Mouse (Mus musculus) limb, embryonic 12.5 days (tissue): ENCODE measurements around the gene Ptpn3. TPM values are rescaled to one million over a fixed set of nuclear protein-coding genes. Genes with fewer than 3 reads are reported as not detected.

Source experiments
- ATAC-seq: fragments of 200-750 bp; cut with Nextera tagmentation; 2 replicates; pipeline ENCODE4 v1.8.0; 2017; ENCODE audit warnings: low read depth, moderate TSS enrichment; ENCODE audit not compliant: insufficient number of reproducible peaks, insufficient read depth, low FRiP score, low TSS enrichment
- H3K27ac ChIP-seq: fragments of 300-500 bp; sonication (generic); 2 replicates; pipeline ENCODE4 v1.5.1; 2016; ENCODE audit warnings: mild to moderate bottlenecking, moderate library complexity
- H3K27me3 ChIP-seq: fragments of 300-500 bp; sonication (generic); 2 replicates; pipeline ENCODE4 v1.6.1; 2016; ENCODE audit warnings: mild to moderate bottlenecking, moderate library complexity
- H3K36me3 ChIP-seq: fragments of 300-500 bp; sonication (generic); 2 replicates; pipeline ENCODE4 v1.6.1; 2016; ENCODE audit warnings: mild to moderate bottlenecking, moderate library complexity
- H3K4me1 ChIP-seq: fragments of 300-500 bp; sonication (generic); replicated peaks from 2 replicates; pipeline ENCODE4 v1.6.1; 2016
- H3K4me2 ChIP-seq: fragments of 300-500 bp; sonication (generic); 2 replicates; pipeline ENCODE4 v1.6.1; 2016; ENCODE audit warnings: mild to moderate bottlenecking, moderate library complexity
- H3K4me3 ChIP-seq: fragments of 300-500 bp; sonication (generic); replicated peaks from 2 replicates; pipeline ENCODE4 v1.5.1; 2016; ENCODE audit warnings: mild to moderate bottlenecking
- H3K9ac ChIP-seq: fragments of 300-500 bp; sonication (generic); replicated peaks from 2 replicates; pipeline ENCODE4 v1.6.1; 2016; ENCODE audit warnings: mild to moderate bottlenecking, moderate library complexity
- H3K9me3 ChIP-seq: fragments of 300-500 bp; sonication (generic); 2 replicates; pipeline ENCODE4 v1.6.1; 2016; ENCODE audit warnings: mild to moderate bottlenecking, moderate library complexity
- WGBS: fragments of 180-500 bp; shearing (Covaris S2); methylation state at CpG from one replicate; pipeline ENCODE4 v1.1.7; 2016; 5-methylcytosine and 5-hydroxymethylcytosine counted together
- polyA plus RNA-seq: library from polyadenylated mRNA; unstranded; fragments of >200 nt; fragmentation: Nextera tagmentation; extraction: Ambion mirVana; gene quantifications from 2 replicates; pipeline ENCODE4 v1.2.1, GENCODE M21; 2016

Gene Ptpn3
- polyA plus RNA-seq, 1 experiment from 2014 or later, result 2.9 TPM

DNA sequence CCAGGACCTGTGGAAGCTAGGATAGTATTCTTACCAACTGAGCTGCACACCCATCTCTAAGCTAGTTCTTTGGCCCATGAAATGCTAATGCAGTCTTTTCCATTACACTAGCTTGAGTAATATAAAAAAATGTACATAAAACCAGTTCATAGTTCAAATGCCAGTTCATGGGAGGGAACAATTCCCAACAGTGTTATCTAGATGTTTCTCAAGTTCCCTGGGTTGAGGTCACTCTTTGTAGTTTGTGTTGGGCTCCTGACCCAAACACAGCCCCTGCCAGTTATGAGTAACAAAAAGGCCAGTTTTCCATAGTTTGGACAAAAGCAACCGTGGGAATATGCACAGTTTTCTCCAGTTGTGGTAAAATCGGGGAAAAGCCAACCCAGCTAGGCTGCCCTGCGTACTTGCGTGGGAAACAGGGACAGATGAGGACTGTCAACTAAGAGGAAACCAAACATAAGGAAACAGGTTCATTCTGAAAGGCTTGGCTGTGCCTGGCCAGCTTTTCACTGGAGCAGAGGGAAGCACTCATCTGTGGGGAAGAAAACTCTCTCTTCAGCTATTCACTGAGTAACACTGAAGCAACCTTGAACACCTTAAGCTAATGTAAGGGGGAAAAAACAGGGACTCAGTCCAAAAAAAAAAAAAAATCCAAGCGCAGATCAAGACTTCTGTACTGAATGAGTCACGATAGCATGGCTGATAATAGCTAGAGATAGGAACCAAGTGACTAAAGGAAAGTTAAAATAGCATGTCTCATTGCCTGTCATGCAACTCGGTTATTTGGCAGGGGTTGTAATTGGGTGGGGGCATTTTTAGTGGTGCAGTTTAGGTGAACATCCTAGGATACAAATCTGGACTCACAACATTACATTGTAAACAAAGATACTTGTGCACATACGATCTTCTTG, 10.9 kb upstream of the Ptpn3 start:
- Histone ChIP-seq H3K9ac (no peak overlapping the region), H3K4me3 (no peak overlapping the region), H3K4me2 (no peak overlapping the region), H3K9me3 (no peaks in the 10 kb centered on the region), H3K27ac (no peak overlapping the region), H3K27me3 (peaks cover 3% of the 10 kb centered on the region; the same call in 1 of the 2 replicates), H3K36me3 (no peaks in the 10 kb centered on the region), H3K4me1 (0 out of 2 replicates have a peak, but pooled peaks cover 4% of the 10 kb centered on the region)
- ATAC-seq, result no peak
- WGBS, result 81% methylated on average over 8 of the region's 8 CpGs

DNA sequence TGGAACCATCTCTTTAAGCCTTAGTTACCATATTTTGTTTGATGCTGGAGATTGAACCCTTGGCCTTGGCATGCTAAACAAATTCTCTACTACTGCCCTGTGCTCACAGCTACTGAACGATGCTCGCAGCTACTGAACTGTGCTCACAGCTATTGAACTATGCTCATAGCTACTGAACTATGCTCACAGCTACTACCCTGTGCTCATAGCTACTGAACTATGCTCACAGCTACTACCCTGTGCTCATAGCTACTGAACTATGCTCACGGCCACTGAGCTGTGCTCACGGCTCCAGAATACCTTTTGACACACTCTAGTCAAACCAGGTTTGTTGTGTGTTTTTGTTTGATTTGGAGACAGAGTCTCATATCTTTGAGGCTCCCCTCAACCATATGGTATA, 10.1 kb upstream of the Ptpn3 start:
- Histone ChIP-seq H3K36me3 (no peaks in the 10 kb centered on the region), H3K27ac (no peak overlapping the region), H3K4me3 (no peak overlapping the region), H3K9ac (no peak overlapping the region), H3K9me3 (no peaks in the 10 kb centered on the region), H3K4me2 (no peak overlapping the region), H3K4me1 (0 out of 2 replicates have a peak, but pooled peaks cover 4% of the 10 kb centered on the region), H3K27me3 (peaks cover 6% of the 10 kb centered on the region; the same call in 1 of the 2 replicates)
- 88% methylated on average over 4 of the region's 4 CpGs for WGBS
- ATAC-seq, result no peak

DNA sequence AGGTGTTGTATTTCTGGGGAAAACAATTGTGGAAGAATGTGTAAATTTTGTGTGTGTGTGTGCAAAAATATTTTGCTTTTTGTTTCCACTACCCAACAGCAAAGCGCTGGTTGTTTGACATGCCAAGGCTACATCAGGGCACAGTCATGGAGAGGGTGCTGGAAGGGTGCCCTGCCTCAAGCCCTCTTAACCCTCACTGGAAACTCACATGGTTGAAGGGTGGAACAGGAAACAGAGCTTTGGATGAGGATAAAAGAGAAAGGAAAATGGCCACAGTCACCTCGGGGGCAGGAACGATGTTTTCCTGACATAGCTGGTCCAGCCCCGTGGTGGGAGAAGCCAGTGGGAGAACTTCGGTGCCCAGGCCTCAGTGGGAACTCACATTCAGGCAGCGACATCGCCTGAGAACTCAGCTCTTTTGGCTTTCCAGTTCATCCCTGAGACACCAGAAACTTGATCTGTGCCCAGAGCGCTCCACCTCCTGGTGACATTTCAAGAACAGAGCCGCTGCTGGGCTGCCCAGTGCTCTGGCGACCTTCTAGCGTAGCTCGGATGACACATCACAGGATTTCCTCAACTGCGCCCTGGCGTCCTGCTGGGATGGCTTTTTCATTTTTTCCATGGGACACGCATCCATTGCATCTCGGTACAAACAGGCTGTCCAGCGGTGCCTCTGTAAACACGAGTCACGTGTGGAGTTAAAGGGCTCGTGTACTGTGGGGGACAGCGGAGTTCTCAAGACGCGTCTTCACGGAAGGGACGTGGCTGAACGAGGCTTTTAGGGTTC, 6.8 kb upstream of the Ptpn3 start:
- Histone ChIP-seq H3K4me2 (peak overlapping the region; percentile 36), H3K4me3 (0 out of 2 replicates have a peak overlapping the region, but pooled peaks have one; percentile 2), H3K27me3 (peaks cover 10% of the 10 kb centered on the region; the same call in 1 of the 2 replicates), H3K27ac (no peak overlapping the region), H3K4me1 (0 out of 2 replicates have a peak, but pooled peaks cover 4% of the 10 kb centered on the region), H3K36me3 (no peaks in the 10 kb centered on the region), H3K9ac (no peak overlapping the region), H3K9me3 (no peaks in the 10 kb centered on the region)
- 43% methylated on average over 26 of the region's 26 CpGs for WGBS
- ATAC-seq, result no peak

DNA sequence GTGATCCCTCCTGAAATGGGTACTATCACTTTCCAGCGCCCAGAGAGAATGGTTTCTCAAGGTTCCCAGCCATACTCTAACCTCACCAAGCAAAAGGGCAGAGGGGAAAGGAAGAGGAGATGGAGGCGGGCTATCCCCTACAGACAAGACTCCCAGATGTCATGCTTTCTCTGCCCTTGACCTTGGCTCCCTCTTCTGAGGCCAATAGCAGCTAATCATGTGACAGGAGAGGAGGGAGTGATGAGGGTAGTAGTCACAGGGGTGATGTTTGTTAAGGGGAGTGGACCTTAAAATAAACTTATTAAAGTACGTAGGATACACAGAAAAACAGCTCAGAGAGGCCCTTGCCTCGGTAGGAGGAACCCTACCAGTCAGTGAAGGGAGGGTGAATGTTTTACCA, 6.1 kb upstream of the Ptpn3 start:
- Histone ChIP-seq H3K9me3 (no peaks in the 10 kb centered on the region), H3K27ac (no peak overlapping the region), H3K4me3 (no peak overlapping the region), H3K36me3 (no peaks in the 10 kb centered on the region), H3K9ac (no peak overlapping the region), H3K4me1 (0 out of 2 replicates have a peak, but pooled peaks cover 4% of the 10 kb centered on the region), H3K4me2 (no peak overlapping the region), H3K27me3 (peaks cover 14% of the 10 kb centered on the region)
- no peak for ATAC-seq
- 79% methylated on average over 4 of the region's 4 CpGs for WGBS

DNA sequence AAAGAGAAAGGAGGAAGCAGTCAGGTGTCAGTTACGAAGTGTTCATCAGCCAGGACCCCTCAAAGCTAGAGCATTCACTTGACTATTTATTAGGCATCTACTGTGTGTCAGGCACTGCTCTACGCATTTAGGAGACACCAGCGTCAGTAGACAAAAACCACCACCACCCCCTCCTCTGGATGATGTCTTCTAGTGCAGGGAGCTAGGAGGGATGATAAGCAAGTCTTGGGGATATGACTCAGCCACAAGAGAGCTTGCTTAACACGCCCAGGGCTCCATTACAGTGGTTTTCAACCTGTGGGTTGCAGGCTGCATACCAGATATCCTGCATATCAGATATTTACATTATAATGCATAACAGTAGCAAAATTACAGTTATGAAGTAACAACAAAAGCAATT, 4.6 kb upstream of the Ptpn3 start:
- no peak overlapping the region for H3K27ac ChIP-seq
- H3K4me3 ChIP-seq, result no peak overlapping the region
- 94% methylated on average over 4 of the region's 4 CpGs for WGBS
- no peaks in the 10 kb centered on the region for H3K9me3 ChIP-seq
- H3K4me2 ChIP-seq, result no peak overlapping the region
- ATAC-seq, result no peak
- H3K36me3 ChIP-seq, result no peaks in the 10 kb centered on the region
- no peak overlapping the region for H3K9ac ChIP-seq
- peaks cover 17% of the 10 kb centered on the region for H3K27me3 ChIP-seq
- 0 out of 2 replicates have a peak, but pooled peaks cover 7% of the 10 kb centered on the region for H3K4me1 ChIP-seq

DNA sequence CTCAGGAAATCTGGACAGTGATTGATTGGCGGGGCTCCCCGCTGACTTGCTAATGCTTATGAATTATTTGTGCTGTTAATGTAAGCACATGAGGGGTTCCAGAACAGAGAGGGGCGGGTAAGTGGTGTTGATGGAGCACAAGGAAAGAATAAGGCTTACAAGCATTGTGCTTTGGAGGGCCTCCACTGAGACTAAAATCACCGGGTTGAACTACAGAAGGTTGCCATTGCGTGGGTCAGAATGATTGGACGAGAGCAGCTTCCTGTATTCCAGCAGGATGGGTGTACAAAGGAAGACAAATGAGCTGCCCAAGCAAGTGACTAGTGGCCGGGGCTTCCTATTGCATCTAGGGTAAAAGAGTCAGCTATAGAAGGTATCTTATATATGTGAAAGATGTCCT, 4.0 kb upstream of the Ptpn3 start:
- 69% methylated on average over 7 of the region's 7 CpGs for WGBS

DNA sequence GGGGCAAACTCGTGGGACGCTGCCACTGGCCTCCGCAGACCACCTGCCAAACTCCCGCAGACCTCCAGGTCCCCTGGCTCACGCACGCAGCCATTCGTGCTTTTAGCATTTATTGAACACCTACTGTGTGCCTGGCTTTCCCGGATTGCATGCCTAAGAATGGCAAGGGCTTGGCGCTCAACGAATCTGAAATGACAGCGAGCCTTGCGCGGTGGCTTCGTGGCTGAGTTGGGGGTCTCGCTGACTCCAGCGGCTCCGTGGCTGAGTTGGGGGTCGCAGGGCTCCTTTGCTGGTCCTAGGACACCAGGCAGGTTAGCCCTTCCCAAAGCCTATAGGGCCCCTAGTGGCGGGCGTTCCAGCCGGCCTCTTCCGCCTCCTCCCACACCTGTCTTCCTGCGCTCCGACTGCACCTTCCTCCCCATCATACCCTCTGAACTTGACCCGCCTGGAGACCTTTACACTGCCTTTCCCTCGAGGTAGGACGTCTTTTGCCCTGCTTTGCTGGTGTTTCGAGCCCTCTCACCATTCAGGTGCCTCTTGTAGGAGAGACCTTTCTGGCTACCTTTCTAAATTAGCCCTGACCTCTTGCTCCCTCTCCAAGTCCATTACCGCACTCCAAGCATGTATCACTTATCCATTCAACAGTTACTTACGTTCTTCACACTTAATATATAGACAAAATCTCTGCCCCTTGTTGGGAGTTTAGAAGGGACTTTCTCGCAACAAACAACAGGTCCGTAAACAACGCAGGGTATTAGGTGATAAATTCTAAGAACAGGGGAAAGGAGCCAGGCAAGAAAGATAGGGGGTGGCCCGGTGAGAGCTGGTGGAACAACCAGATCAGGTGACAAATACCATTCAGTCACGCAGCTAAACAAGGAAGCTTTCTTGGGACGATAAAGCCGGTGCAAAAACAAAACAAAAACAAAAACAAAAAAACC, 898 bp downstream of the Ptpn3 start:
- Histone ChIP-seq H3K4me1 (peaks cover 29% of the 10 kb centered on the region), H3K27me3 (peaks cover 59% of the 10 kb centered on the region), H3K4me3 (peak overlapping the region; percentile 82), H3K27ac (no peak overlapping the region), H3K4me2 (peak overlapping the region; percentile 98), H3K9me3 (no peaks in the 10 kb centered on the region), H3K36me3 (no peaks in the 10 kb centered on the region), H3K9ac (peak overlapping the region; percentile 79)
- no peak for ATAC-seq
- WGBS, result under 1% methylated on average over 37 of the region's 37 CpGs

More for the DNA sequence above, 4.0 kb upstream of the Ptpn3 start:
- no peak overlapping the region for H3K4me2 ChIP-seq
- peaks cover 23% of the 10 kb centered on the region for H3K27me3 ChIP-seq
- peaks cover 12% of the 10 kb centered on the region; the same call in 1 of the 2 replicates for H3K4me1 ChIP-seq
- no peak overlapping the region for H3K4me3 ChIP-seq
- no peak overlapping the region for H3K27ac ChIP-seq
- H3K9me3 ChIP-seq, result no peaks in the 10 kb centered on the region
- H3K36me3 ChIP-seq, result no peaks in the 10 kb centered on the region
- no peak overlapping the region for H3K9ac ChIP-seq
- ATAC-seq, result no peak

DNA sequence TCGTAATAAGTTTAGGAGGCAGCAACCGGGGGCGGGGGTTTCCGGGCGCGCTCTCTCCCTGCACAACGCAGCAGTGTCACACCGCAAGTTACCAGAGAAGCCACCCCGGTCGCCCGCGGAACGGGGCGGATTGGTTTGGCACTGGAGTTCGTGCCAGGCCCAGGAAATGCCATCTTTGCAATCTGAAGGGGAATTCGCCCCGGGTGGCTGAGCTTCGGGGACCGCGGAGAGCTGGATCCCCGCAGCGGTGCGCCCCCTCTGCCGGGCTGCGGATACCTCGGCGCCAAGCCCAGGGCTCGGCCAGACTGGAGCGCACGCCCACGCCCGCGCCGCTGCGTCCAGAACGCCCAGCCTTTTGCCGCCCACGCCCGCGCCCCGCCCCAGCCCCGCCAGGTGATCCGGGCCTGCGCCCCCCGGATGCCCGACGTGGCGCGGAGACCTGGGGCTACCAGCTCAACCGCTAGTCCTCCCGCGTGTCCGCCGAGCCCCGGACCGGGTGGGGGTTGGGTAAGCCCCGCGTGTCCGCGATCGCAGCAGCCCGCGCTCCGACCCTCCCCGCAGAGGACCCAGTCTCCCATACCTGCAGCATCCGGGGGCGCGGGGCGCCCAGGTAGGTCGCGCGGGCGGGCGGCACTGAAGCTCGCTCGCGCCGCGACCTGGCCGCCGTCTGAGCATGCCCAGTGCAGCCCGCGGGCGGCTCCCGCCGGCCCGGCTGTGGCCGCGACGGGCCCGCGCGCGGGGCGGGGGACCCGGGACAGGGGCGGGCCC, 1.8 kb downstream of the Ptpn3 start:
- H3K9me3 ChIP-seq, result no peaks in the 10 kb centered on the region
- peak overlapping the region; percentile 98 for H3K4me2 ChIP-seq
- no peak overlapping the region for H3K27ac ChIP-seq
- H3K27me3 ChIP-seq, result peaks cover 67% of the 10 kb centered on the region
- peak overlapping the region; percentile 79 for H3K9ac ChIP-seq
- H3K4me1 ChIP-seq, result peaks cover 29% of the 10 kb centered on the region
- peak overlapping the region; percentile 82 for H3K4me3 ChIP-seq
- under 1% methylated on average over 96 of the region's 97 CpGs for whole genome bisulfite sequencing
- no peak for ATAC-seq
- no peaks in the 10 kb centered on the region for H3K36me3 ChIP-seq

DNA sequence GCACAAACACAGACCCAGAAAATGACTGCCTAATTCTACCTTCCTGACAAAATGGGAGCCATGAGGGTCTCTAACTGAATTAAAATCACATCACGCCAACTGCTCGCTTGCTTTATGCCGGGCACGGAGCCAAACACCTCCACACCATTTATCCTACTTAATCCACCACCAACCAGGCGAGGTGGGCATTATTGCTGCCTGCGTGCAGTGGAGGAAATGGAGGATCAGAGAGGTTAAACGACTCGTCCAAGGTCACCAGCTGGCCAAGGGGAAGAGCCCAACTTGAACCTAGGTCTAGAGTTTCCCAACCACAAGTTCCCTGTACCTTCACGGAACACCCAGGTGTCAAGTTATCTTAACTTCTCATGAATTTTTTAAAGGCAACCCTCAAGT, 2.3 kb downstream of the Ptpn3 start:
- no peaks in the 10 kb centered on the region for H3K9me3 ChIP-seq
- H3K27me3 ChIP-seq, result peaks cover 67% of the 10 kb centered on the region
- H3K9ac ChIP-seq, result peak overlapping the region; percentile 79
- H3K4me1 ChIP-seq, result peaks cover 29% of the 10 kb centered on the region
- peak overlapping the region; percentile 82 for H3K4me3 ChIP-seq
- peak overlapping the region; percentile 98 for H3K4me2 ChIP-seq
- no peaks in the 10 kb centered on the region for H3K36me3 ChIP-seq
- no peak for ATAC-seq
- WGBS, result 1% methylated on average over 9 of the region's 9 CpGs
- no peak overlapping the region for H3K27ac ChIP-seq

DNA sequence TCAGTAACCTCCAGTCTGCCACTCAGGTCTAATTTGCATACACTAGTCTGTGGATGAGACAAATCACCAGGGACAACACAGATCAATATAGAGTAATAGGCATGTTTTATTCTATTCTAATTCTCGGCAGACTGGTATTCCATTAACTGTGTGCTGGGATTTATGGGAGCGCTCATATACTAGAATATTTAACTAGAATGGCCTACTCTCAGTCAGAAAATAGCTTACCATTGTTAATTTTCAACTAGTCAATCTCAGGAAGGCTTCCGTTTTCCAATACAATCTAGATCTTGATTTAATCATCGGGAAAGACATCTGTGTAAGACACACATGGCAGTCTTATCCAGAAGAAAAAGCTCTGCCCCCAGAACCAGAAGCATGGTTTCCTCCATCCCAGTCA, 3.5 kb downstream of the Ptpn3 start:
- H3K4me2 ChIP-seq, result no peak overlapping the region
- H3K4me1 ChIP-seq, result peaks cover 29% of the 10 kb centered on the region
- no peak for ATAC-seq
- 86% methylated on average over 4 of the region's 4 CpGs for WGBS
- H3K9ac ChIP-seq, result no peak overlapping the region
- H3K9me3 ChIP-seq, result no peaks in the 10 kb centered on the region
- no peak overlapping the region for H3K27ac ChIP-seq
- no peaks in the 10 kb centered on the region for H3K36me3 ChIP-seq
- no peak overlapping the region for H3K4me3 ChIP-seq
- peaks cover 60% of the 10 kb centered on the region for H3K27me3 ChIP-seq
